Mouse (Mus musculus): ENCODE measurements at regions not wholly inside any gene's neighbourhood (a gene's known extent, or its start where the extent isn't known, plus 50 kb on each side); places are given as distances from the start of the nearest gene placed in this dataset.
"Not testable (repeated sequence)": the region's sequence is repeated elsewhere in the genome, so short reads cannot be mapped to it uniquely, and the experiment has no call there.

DNA sequence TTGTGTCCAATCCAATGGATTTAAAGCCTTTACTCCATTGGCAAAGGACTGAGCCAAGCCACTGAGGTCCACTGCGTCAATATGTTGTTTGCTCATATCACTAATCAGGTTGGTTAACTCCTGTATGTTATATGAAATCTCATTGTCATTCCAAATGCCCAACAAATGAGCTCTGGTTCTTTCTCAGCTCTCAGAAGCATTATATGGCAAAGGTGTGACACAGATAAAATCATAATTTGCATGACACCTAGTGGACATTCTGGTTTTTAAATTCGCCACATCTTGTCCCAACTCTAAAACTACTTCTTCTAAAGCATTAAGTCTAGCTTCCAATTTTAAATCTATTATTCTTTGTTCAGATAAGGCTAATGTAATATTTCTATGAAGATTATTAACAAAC is 1035.1 kb upstream of the Sel1l start:
- not testable (repeated sequence) for TF ChIP-seq EP300, CTCF (IDR thresholded peaks at IDR 0.05; ENCODE audit: low read depth)
